Comparison of ENCODE assay signal across 28 mouse cellular contexts in genomic region chr1:194820953-194821352, GRCm38 (mm10).
DNase-seq lines count a peak whose midpoint lies in the region; ATAC-seq and TF ChIP-seq lines count a peak whose summit lies in the region.
"Had no signal": no experiment of that assay in that cellular context is flagged by ENCODE, and none has a peak within 500 bp of the region (broad histone marks: within the 10 kb centered on the region; RNA-seq: fewer than 3 reads in every experiment).

No protein-coding gene starts in this region.

- 0 out of 2 replicates have a peak, but pooled peaks have one; percentile 14 for TF ChIP-seq EP300 in lung, postnatal 0 days (IDR thresholded peaks at IDR 0.05)

- H3K4me1 ChIP-seq in heart, embryonic 14.5 days (ENCODE audit: control insufficient read depth in 2 of 2, insufficient read depth in 2 of 2, low read length in 2 of 2): peaks cover 6 to 22% of the 10 kb centered on the region in 2 experiments
- peaks cover 15% of the 10 kb centered on the region for H3K4me1 ChIP-seq in heart, embryonic 10.5 days
- no peaks in the 10 kb centered on the region for H3K4me1 ChIP-seq in lung, postnatal 0 days (ENCODE audit: insufficient read depth, low read depth, low read length)
- no peaks in the 10 kb centered on the region for H3K4me1 ChIP-seq in hindbrain, embryonic 10.5 days (replicated peaks)
- H3K4me1 ChIP-seq: forebrain, embryonic 10.5 days; forebrain, embryonic 15.5 days; intestine, embryonic 15.5 days; limb, embryonic 10.5 days; limb, embryonic 15.5 days; neural tube, embryonic 12.5 days had no signal

- H3K27ac ChIP-seq in heart, embryonic 14.5 days (replicated peaks in 1 of 2; ENCODE audit: control insufficient read depth in 1 of 2, insufficient read depth in 1 of 2, low read depth in 2 of 2, low read length in 2 of 2): peak overlapping the region; percentile 28 to 35; a peak in 3 of 4 replicates
- no peak overlapping the region for H3K27ac ChIP-seq in heart, embryonic 10.5 days
- H3K27ac ChIP-seq in lung, postnatal 0 days (ENCODE audit: low read length): no peak overlapping the region
- H3K27ac ChIP-seq in hindbrain, embryonic 10.5 days: no peak overlapping the region
- H3K27ac ChIP-seq: forebrain, embryonic 10.5 days; forebrain, embryonic 15.5 days; intestine, embryonic 15.5 days; kidney, postnatal 0 days; limb, embryonic 10.5 days; limb, embryonic 15.5 days; liver, embryonic 13.5 days; neural tube, embryonic 12.5 days had no signal

- no peak overlapping the region for H3K4me3 ChIP-seq in heart, embryonic 14.5 days (ENCODE audit: control insufficient read depth in 1 of 2, insufficient read depth in 1 of 2, low read depth in 1 of 2, low read length in 2 of 2)
- H3K4me3 ChIP-seq in heart, embryonic 10.5 days: no peak overlapping the region
- no peak overlapping the region for H3K4me3 ChIP-seq in lung, postnatal 0 days (ENCODE audit: low read depth, low read length)
- no peak overlapping the region for H3K4me3 ChIP-seq in hindbrain, embryonic 10.5 days
- H3K4me3 ChIP-seq: forebrain, embryonic 10.5 days; forebrain, embryonic 15.5 days; intestine, embryonic 15.5 days; limb, embryonic 10.5 days; limb, embryonic 15.5 days; liver, embryonic 13.5 days; neural tube, embryonic 12.5 days had no signal

- DNase-seq in heart, embryonic 10.5 days (ENCODE audit: low spot score): no peak
- DNase-seq in lung, postnatal 0 days (ENCODE audit: low spot score): peak; percentile 17
- no peak for DNase-seq in lung, adult 18-20 months
- peak; percentile 61 for DNase-seq in adipocyte (ENCODE audit: low spot score)
- DNase-seq in layer of hippocampus, adult 8-10 months (ENCODE audit: low spot score in 2 of 2): no peak
- no peak for DNase-seq in hindbrain, embryonic 10.5 days (ENCODE audit: low spot score)
- DNase-seq: adrenal gland, postnatal 10 days; B cell, adult 2 months; cerebellum, adult 9-10 months; cerebellum, postnatal 36 days; gastrocnemius, postnatal 25 days; kidney, adult 8-10 months; kidney, postnatal 4 days; layer of hippocampus, postnatal 36 days; liver, embryonic 13.5 days; lung, adult 2 months; thymus, postnatal 4 days had no signal

- WGBS in heart, embryonic 14.5 days: 62% methylated on average over 4 of the region's 4 CpGs
- 64% methylated on average over 4 of the region's 4 CpGs for WGBS in heart, embryonic 10.5 days
- WGBS in lung, postnatal 0 days: 56% methylated on average over 4 of the region's 4 CpGs
- 87% methylated on average over 4 of the region's 4 CpGs for WGBS in hindbrain, embryonic 10.5 days

- TF ChIP-seq CTCF in lung, postnatal 0 days (IDR thresholded peaks at IDR 0.05): no peak

- H3K36me3 ChIP-seq in heart, embryonic 14.5 days (ENCODE audit: control insufficient read depth, insufficient read depth, low read length): no peaks in the 10 kb centered on the region
- no peaks in the 10 kb centered on the region for H3K36me3 ChIP-seq in heart, embryonic 10.5 days
- H3K36me3 ChIP-seq in lung, postnatal 0 days (ENCODE audit: insufficient read depth, low read length): no peaks in the 10 kb centered on the region
- H3K36me3 ChIP-seq in hindbrain, embryonic 10.5 days: no peaks in the 10 kb centered on the region
- H3K36me3 ChIP-seq: forebrain, embryonic 10.5 days; intestine, embryonic 15.5 days; limb, embryonic 10.5 days; limb, embryonic 15.5 days; liver, embryonic 13.5 days; neural tube, embryonic 12.5 days had no signal

- H3K9me3 ChIP-seq in heart, embryonic 14.5 days (ENCODE audit: control insufficient read depth, low read length): no peaks in the 10 kb centered on the region
- no peaks in the 10 kb centered on the region for H3K9me3 ChIP-seq in heart, embryonic 10.5 days
- H3K9me3 ChIP-seq in lung, postnatal 0 days (ENCODE audit: low read length): no peaks in the 10 kb centered on the region
- no peaks in the 10 kb centered on the region for H3K9me3 ChIP-seq in hindbrain, embryonic 10.5 days
- H3K9me3 ChIP-seq: forebrain, embryonic 10.5 days; forebrain, embryonic 15.5 days; intestine, embryonic 15.5 days; limb, embryonic 10.5 days; limb, embryonic 15.5 days; liver, embryonic 13.5 days; neural tube, embryonic 12.5 days had no signal

- H3K27me3 ChIP-seq in heart, embryonic 14.5 days (ENCODE audit: control insufficient read depth, insufficient read depth, low read length): no peaks in the 10 kb centered on the region
- H3K27me3 ChIP-seq in heart, embryonic 10.5 days (ENCODE audit: insufficient read depth, poor library complexity, severe bottlenecking): no peaks in the 10 kb centered on the region
- no peaks in the 10 kb centered on the region for H3K27me3 ChIP-seq in lung, postnatal 0 days (replicated peaks; ENCODE audit: insufficient read depth, low read length)
- no peaks in the 10 kb centered on the region for H3K27me3 ChIP-seq in hindbrain, embryonic 10.5 days (ENCODE audit: insufficient read depth, poor library complexity, severe bottlenecking)
- H3K27me3 ChIP-seq: forebrain, embryonic 15.5 days; intestine, embryonic 15.5 days; limb, embryonic 15.5 days; liver, embryonic 13.5 days; neural tube, embryonic 12.5 days had no signal

- no peak overlapping the region for H3K4me2 ChIP-seq in heart, embryonic 14.5 days (ENCODE audit: low read length)
- no peak overlapping the region for H3K4me2 ChIP-seq in lung, postnatal 0 days (replicated peaks; ENCODE audit: low read depth, low read length)
- H3K4me2 ChIP-seq: forebrain, embryonic 15.5 days; intestine, embryonic 15.5 days; limb, embryonic 15.5 days; liver, embryonic 13.5 days; midbrain, embryonic 11.5 days; neural tube, embryonic 12.5 days had no signal

- no peak overlapping the region for H3K9ac ChIP-seq in heart, embryonic 14.5 days (ENCODE audit: low read length)
- H3K9ac ChIP-seq in lung, postnatal 0 days (replicated peaks; ENCODE audit: low read depth): no peak overlapping the region
- H3K9ac ChIP-seq: forebrain, embryonic 15.5 days; intestine, embryonic 15.5 days; limb, embryonic 15.5 days; liver, embryonic 13.5 days; neural tube, embryonic 12.5 days had no signal

- no peak for ATAC-seq in heart, embryonic 14.5 days (ENCODE audit: insufficient number of reproducible peaks, insufficient read depth, low FRiP score, low read depth)
- 0 out of 2 replicates have a peak, but pooled peaks have one; percentile 22 for ATAC-seq in lung, postnatal 0 days
- ATAC-seq: forebrain, embryonic 15.5 days; hindbrain, embryonic 16.5 days; intestine, embryonic 15.5 days; midbrain, embryonic 16.5 days had no signal

Comparison
In these comparisons a context has a peak if more than half of its experiments do, and no peak if none do; other contexts are left out.
1. H3K27ac ChIP-seq: peak in heart, embryonic 14.5 days (2 of 2); none in heart, embryonic 10.5 days (single experiment), lung, postnatal 0 days (single experiment) and hindbrain, embryonic 10.5 days (single experiment).
2. DNase-seq: peak in lung, postnatal 0 days (single experiment) and adipocyte (single experiment); none in heart, embryonic 10.5 days (single experiment), lung, adult 18-20 months (0 of 2), layer of hippocampus, adult 8-10 months (0 of 2) and hindbrain, embryonic 10.5 days (single experiment).